Mouse (Mus musculus): ENCODE results near the gene Ctse. TPM values are rescaled to one million over a fixed set of nuclear protein-coding genes. Genes with fewer than 3 reads are reported as not detected.
"Not testable (repeated sequence)": the region's sequence is repeated elsewhere in the genome, so short reads cannot be mapped to it uniquely, and the experiment has no call there.

The Ctse gene
- under 1 TPM; 0.43 to 0.81 (median 0.50) TPM for total RNA-seq (2022)

GRCm38 (mm10) chr1:131637791-131638540, at the start of gene Ctse:
Ctse (plus strand) TSS chr1:131638306.
- no peak for DNase-seq

GRCm38 (mm10) chr1:131598905-131599304, 39.2 kb upstream of the Ctse start, which contains the start of gene Avpr1b:
Avpr1b (plus strand) TSS chr1:131599239.
- DNase-seq: no peak

DNA sequence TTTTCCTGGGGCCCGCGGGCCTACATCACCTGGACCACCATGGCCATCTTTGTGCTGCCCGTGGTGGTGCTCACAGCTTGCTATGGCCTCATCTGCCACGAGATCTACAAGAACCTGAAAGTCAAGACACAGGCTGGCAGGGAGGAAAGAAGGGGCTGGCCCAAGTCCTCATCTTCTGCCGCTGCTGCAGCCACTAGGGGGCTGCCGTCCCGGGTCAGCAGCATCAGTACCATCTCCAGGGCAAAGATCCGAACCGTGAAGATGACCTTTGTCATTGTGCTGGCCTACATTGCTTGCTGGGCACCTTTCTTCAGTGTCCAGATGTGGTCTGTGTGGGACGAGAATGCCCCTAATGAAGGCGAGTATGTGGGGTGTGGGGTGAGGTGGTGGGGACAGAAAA, 37.8 kb upstream of the Ctse start:
- DNase-seq: no peak

DNA sequence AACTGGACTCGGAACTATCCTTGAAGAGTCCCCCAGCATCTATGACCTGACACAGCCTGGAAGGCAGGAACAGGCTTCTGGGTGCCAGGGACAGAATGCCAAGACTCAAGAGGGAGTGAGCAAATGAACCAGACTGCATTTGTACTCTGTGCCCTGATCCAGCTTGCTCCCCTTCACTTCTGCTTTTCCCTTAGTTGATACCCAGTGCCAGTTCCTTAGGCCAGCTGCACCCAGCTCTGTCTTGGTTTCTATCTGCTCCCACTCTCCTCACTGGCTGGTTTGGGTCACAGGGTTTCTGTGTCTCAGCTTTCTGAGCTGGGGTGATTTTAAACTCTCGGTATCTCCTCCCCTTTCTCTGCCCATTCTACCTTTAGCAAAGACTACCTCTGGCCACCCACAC, 31.4 kb upstream of the Ctse start:
- no peak for DNase-seq

DNA sequence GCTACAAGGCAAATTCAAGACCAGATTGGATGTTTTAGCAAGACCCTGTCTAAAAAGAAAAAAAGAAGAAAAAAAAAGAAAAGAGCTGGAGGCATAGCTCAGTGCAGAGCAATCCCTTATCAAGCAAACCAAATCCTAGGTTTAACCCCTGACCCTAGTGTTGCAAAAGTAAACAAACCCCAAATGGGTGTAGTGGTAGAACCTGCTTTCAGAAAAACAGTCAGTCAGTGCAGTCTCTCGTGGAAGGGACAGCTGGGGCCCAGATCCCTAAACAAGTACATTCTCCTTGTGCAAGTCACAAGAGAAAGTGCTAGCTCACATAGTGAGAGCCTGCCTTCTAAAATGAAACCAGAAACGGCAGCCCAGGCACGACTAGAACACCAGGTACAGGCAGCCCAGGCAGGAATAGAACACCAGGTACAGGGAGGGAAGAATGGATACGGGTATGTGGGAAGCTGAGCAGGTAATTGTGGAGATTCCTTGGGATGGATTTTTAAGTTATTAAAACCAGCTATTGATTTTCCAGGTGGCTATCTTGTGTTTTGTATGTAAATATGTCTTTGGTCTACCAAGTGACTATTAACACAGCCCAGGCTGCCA, 25.4 kb upstream of the Ctse start:
- no peak for DNase-seq

DNA sequence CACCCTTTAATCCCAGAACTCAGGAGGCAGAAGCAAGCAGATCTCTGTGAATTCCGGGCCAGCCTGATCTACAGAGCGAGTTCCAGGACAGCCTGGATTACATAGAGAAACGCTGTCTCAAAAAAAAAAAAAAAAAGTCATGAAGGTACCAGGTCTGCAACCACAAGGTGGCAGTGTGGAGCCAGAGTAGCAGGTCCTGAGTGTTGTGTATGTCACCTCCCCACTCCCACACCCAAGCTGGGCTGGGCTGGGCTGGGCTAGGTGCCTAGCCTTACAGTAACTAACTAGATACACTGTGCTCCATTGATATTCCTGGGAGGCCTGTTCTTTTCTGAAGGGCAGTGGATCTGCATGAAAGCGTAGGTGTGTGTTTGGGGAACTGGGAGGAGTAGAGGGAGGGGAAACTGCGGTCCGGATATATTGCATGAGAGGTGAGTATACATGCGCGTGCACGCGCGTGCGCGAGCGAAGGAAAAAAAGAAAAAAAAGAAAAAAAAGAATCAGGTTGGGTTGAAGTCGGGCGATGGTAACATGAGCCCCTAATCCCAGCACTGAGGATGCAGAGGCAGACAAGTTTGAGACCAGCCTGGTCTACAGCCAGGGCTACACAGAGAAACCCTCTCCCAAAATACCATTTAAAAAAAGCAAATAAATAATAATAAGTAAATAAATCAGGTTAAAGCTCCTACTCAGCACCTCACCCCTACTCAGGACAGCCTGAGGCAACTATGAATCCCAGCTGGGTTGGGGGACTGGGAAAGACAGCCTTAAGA, 24.6 kb upstream of the Ctse start:
- DNase-seq: peak; percentile 31

DNA sequence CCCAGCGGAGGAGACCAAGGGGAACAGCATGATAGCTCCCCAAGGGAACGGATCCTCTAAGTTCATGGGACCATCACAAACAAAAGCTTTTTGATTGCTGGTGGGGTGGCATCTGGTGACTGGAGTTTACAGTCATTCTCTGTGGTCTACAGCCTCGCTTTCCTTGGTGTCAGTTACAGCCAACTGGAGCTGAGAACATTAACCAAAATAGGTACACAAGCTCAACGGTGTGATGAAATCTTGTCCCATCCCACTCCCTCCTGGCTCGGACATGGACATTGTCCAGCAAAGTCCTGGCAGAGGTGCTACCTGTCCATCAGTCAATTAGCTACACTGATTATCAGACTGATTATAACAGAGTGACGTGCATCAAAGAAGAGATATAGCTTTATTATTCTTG, 23.5 kb upstream of the Ctse start:
- DNase-seq: no peak

GRCm38 (mm10) chr1:131616131-131616530, 22.0 kb upstream of the Ctse start:
- no peak for DNase-seq

DNA sequence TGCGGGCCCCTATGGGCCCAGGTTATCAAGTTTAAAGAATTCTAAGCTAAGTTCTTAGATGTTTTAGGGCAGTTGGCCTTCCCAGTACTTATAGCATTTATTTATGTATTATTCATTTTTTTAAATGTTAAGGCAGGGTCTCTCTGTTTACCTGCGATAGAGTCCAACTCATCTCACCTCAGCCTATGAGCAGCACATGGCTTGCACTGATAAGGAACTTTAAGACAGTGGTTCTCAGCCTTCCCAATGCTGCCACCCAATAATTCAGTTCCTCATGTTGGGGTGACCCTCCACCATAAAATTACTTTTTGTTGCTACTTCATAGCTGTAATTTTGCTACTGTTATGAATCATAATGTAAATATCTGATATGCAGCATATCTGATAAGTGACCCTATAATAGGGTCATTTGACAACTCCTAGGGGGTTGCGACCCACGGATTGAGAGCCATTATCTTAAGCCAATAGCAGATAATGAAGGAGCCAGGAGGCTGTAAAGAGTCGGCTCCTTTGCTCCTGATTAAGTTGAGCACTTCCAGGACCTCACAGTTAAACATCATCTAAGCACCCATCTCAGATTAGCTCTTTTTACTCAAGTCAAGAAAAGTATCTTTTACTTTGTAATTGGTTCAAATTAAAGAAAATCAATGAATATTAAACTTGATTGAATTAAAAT, 21.4 kb upstream of the Ctse start:
- no peak for DNase-seq

GRCm38 (mm10) chr1:131618576-131618975, 19.5 kb upstream of the Ctse start:
- no peak for DNase-seq

DNA sequence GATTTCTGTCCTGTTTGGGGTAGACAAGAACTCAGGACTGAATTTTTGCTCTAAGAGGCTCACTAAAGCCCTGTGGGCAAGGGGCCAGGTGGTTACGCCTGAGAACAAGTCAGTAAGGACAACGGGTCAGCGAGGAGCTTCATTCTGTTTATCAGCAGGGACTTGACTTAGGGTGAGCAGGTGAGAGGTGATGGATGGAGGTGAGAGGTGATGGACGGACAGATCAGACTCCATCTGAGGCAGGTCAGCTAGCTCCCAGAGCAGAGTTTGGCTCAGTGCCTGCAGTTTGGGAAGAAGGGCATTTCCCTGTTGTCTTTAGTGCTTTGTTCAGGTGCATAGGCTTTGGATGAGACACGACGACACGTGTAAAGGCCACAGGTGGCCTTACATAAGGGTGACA, 18.8 kb upstream of the Ctse start:
- DNase-seq: no peak

DNA sequence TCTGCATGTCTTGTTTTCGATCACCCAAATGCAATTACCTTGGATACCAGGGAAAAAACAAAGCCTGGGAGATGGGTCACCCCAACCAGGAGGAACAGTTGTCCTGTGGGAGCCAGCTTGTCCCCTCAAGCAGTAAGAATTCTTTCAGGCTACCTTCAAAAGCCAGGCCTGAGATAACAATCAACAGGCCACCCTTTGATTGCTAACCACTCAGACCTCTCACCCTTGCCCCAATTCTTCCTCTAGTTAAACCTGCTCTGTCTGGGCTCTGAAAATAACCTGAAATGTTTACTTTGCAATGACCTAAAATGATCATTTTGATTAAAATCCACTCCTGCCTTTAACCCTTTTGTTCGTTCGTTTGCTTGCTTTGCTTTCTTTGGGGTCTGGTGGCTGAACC, 14.5 kb upstream of the Ctse start:
- DNase-seq: no peak

- no peak for DNase-seq
Observed at GRCm38 (mm10) chr1:131624175-131624835, 13.8 kb upstream of the Ctse start.

DNA sequence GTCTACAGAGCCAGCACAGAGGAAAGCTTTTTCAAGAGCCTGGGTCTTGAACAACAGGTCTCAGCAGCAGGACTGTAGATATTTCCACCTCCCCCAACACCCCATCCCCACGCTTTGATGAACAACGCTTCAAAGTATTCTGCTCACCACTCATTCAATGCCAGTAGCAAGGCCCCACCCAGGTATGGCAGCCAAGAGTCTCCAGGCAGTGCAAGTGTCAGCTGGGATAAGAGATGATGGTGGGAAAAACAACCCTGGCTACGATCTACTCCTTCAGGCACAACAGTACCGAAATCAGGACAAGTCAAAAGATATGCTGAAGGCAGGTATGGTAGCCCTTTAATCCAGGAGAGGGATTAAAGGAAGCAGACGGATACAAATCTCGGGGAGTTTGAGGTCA, 11.9 kb upstream of the Ctse start:
- no peak for DNase-seq

- DNase-seq: not testable (repeated sequence)
Observed at GRCm38 (mm10) chr1:131632216-131632615, 5.9 kb upstream of the Ctse start.

DNA sequence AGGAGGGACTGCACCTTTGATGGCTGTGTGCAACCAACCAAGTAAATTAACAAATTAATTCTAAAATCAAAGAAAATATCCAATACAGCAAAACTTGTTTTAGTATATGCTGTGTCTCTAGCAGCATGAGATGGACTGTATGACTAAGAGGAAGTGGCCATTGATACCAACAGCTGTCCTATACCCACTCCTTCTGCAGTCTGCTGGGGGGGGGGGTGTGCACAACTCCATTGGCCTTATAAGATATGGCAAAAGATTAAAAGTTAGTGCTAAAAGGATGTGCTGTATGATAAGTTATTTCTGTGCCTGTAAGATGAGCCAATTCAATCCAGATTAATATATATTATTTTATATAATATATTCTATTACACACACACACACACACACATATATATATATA, 3.6 kb upstream of the Ctse start:
- no peak for DNase-seq

DNA sequence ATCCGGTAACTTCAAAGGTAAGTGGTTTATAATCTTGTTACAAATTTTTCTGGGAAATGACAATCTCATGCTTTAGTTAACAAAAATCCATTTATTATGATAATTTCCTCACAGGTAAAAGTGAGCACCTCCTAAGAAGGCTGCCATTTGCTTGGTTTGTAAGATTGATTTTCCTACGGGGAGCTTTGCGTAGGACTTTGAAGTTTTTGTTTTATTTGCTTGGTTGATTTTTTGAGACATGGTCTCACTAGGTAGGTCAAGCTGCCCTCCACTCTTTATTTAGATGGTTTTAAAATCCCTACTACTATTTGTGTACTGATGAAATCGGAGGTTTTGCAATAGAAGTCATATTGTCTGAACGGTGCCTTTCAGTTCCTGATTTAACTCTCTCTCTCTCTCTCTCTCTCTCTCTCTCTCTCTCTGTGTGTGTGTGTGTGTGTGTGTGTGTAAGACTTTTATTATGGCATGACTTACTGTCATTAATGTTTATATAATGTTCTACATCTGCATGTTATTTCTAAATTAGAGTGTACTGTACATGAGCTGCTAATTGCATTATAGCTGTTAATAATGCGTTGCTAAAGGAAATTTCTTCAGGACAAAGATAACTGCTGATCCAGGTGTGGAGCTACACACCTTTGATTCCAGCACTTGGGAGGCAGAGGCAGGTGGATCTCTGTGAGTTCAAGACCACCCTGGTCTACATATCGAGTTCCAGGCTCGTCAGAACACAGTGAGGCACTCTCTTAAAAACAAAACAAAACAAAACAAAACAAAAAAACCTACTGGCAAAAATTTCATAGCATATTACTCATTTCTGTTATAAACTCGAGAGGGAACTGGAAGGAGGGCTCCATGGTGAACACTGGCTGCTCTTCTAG, 675 bp downstream of the Ctse start:
- DNase-seq: no peak

DNA sequence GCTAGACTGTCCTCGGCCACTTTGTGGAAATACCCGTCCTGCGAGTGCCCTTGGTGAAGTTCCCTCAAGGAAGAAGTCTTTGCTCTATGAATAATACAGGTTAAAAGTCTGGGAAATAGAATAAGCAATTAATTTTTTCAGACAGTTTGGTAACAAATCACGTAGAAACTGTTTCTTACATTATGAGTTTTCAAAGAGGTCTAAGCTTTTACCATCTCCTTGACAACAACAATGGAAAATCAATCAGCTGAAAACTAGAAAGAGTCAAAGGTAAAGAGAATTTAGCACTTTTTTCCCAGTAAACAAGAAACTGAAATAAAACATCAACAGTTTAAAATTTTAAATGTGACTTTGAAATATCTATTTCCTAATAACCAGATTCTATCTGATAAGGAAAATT, 2.0 kb downstream of the Ctse start:
- no peak for DNase-seq

DNA sequence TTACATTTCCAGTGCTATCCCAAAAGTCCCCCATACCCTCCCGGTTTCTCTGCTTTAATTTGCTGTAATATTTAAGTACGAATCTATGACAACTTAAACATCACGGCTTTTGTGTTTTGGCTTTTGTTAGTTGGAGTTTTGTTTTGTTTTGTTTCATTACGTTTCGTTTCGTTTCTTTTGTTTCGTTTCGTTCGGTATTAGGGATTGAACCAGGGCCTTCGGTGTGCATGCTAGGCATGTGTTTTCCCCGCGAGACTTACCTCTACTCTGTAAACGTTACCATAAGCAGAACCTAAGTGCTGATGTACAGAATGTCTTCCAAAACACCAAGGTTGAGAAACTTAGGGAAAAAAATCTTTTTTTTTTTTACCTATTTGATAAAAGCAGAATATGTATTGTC, 3.5 kb downstream of the Ctse start:
- DNase-seq: no peak

GRCm38 (mm10) chr1:131642251-131642650, 4.1 kb downstream of the Ctse start:
- no peak for DNase-seq

DNA sequence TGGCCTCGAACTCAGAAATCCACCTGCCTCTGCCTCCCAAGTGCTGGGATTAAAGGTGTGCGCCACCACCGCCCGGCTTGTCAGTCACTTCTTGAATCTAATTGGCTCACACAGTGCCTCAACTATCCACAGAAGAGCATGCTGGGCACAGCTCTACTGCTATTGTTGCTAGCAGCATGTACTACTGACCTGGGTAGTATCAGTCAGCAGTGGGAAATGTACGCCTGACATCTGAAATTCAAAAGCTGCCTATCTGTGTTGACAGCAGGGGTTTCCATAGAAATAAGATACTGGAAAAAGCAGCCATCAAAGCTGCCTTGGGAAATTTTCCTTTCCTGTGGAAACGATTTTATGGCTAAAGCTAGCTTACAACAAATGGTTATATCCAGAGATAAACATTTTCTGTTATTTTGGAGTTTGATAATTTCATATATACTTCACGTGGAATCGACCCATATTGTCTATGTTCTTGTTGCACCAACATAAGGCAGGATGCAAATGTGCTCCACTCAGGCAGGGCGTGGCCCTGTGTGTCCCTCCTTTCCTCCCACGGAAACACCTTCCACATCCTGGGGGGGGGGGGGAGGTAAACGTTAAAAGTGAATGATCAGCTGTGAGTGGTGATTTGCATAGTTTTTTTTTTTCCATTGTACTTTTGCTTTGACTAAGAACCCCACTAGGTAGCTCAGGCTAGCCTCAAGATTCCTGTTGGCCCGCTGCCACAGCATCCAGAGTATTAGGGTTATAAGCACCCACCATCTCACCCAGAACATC, 14.8 kb downstream of the Ctse start:
- no peak for DNase-seq

Data from adrenal gland, adult 8-10 months (tissue).